Mouse (Mus musculus): ENCODE measurements around the gene Rfc2. TPM values are rescaled to one million over a fixed set of nuclear protein-coding genes. Genes with fewer than 3 reads are reported as not detected.

The Rfc2 gene
- total and polyA plus RNA-seq, 3 experiments: 304 to 424 TPM; not detected in 1

GRCm38 (mm10) chr5:134576517-134577220 lies 4.5 kb upstream of the Rfc2 start:
- no peak for TF ChIP-seq ZMIZ1 (IDR thresholded peaks at IDR 0.05; ENCODE audit: low read depth, low read length)
- TF ChIP-seq USF2 (IDR thresholded peaks at IDR 0.05; ENCODE audit: borderline replicate concordance in 1 of 2, insufficient read depth in 1 of 2, low read depth in 1 of 2, low read length in 2 of 2): no peak
- TF ChIP-seq MAX (IDR thresholded peaks at IDR 0.05; ENCODE audit: low read length): no peak
- TF ChIP-seq SIN3A (IDR thresholded peaks at IDR 0.05; ENCODE audit: low read length): no peak
- TF ChIP-seq CTCF (IDR thresholded peaks at IDR 0.05 in 2 of 3, conservative IDR thresholded peaks at IDR 0.05 in 1 of 3; ENCODE audit: control insufficient read depth in 1 of 3, insufficient read depth in 1 of 3, low read depth in 2 of 3, low read length in 3 of 3, poor library complexity in 1 of 3, severe bottlenecking in 1 of 3): peak; percentile 32 to 63 (median 45)
- peak; percentile 59 for TF ChIP-seq RAD21 (IDR thresholded peaks at IDR 0.05; ENCODE audit: low read depth, low read length)
- no peak for TF ChIP-seq KAT2A (conservative IDR thresholded peaks at IDR 0.05; ENCODE audit: low read depth, low read length)
- TF ChIP-seq MAFK (IDR thresholded peaks at IDR 0.05; ENCODE audit: borderline replicate concordance, low read depth, low read length): no peak
- 0 out of 2 replicates have a peak, but pooled peaks have one; percentile 12 for TF ChIP-seq ZNF384 (IDR thresholded peaks at IDR 0.05; ENCODE audit: low read depth, low read length)
- TF ChIP-seq MXI1 (IDR thresholded peaks at IDR 0.05; ENCODE audit: low read depth, low read length): no peak
- no peak for TF ChIP-seq GATA1 (IDR thresholded peaks at IDR 0.05; ENCODE audit: low read depth, low read length)
- no peak for TF ChIP-seq MEF2A (IDR thresholded peaks at IDR 0.05; ENCODE audit: extremely low read depth, insufficient replicate concordance, low read depth, low read length, poor library complexity, severe bottlenecking)
- TF ChIP-seq TAL1 (IDR thresholded peaks at IDR 0.05; ENCODE audit: low read length): no peak
- TF ChIP-seq ELF1 (IDR thresholded peaks at IDR 0.05; ENCODE audit: low read depth, low read length): no peak
- peak; percentile 53 for TF ChIP-seq SMC3 (IDR thresholded peaks at IDR 0.05; ENCODE audit: low read depth, low read length)
- peak; percentile 33; the same call in 1 of the 2 replicates for TF ChIP-seq ZC3H11A (IDR thresholded peaks at IDR 0.05; ENCODE audit: low read depth, low read length)
- TF ChIP-seq NRF1 (IDR thresholded peaks at IDR 0.05; ENCODE audit: insufficient read depth, low read depth, low read length, poor library complexity, severe bottlenecking): no peak
- no peak for TF ChIP-seq TBP (IDR thresholded peaks at IDR 0.05; ENCODE audit: low read depth, low read length)
- TF ChIP-seq JUND (IDR thresholded peaks at IDR 0.05; ENCODE audit: low read depth, low read length): no peak
- TF ChIP-seq POLR2A (IDR thresholded peaks at IDR 0.05; ENCODE audit: control insufficient read depth in 1 of 2, insufficient read depth in 1 of 2, low read depth in 1 of 2, low read length in 2 of 2, poor library complexity in 1 of 2): no peak
- no peak for TF ChIP-seq POLR2AphosphoS2 (IDR thresholded peaks at IDR 0.05; ENCODE audit: low read length)
- no peak for TF ChIP-seq CHD2 (IDR thresholded peaks at IDR 0.05; ENCODE audit: low read length)
- TF ChIP-seq POLR2AphosphoS5 (IDR thresholded peaks at IDR 0.05; ENCODE audit: borderline replicate concordance, low read depth, low read length): no peak
- TF ChIP-seq E2F4 (IDR thresholded peaks at IDR 0.05; ENCODE audit: borderline replicate concordance, low read depth, low read length): no peak
- TF ChIP-seq ETS1 (IDR thresholded peaks at IDR 0.05; ENCODE audit: low read depth, low read length): no peak
- H3K9me3 ChIP-seq (replicated peaks; ENCODE audit: insufficient read depth, low read length): no peaks in the 10 kb centered on the region
- no peak overlapping the region for H3K4me3 ChIP-seq (ENCODE audit: control insufficient read depth in 1 of 2, insufficient read depth in 1 of 2, low read depth in 2 of 2, low read length in 2 of 2)
- DNase-seq (ENCODE audit: low read depth, low spot score): peak; percentile 62
- peaks cover 0 to 6% of the 10 kb centered on the region in 2 experiments; a peak in 2 of 4 replicates for H3K36me3 ChIP-seq (ENCODE audit: control insufficient read depth in 1 of 2, insufficient read depth in 2 of 2, low read length in 2 of 2)
- H3K27me3 ChIP-seq (ENCODE audit: control insufficient read depth in 1 of 2, insufficient read depth in 2 of 2, low read length in 2 of 2): no peaks in the 10 kb centered on the region
- H3K79me2 ChIP-seq (ENCODE audit: control insufficient read depth, insufficient read depth, low read length, poor library complexity): no peaks in the 10 kb centered on the region
- peaks cover 4 to 17% of the 10 kb centered on the region in 2 experiments for H3K4me1 ChIP-seq (ENCODE audit: control insufficient read depth in 1 of 2, insufficient read depth in 2 of 2, low read length in 2 of 2)
- H3K27ac ChIP-seq (ENCODE audit: control insufficient read depth, low read depth, low read length): no peak overlapping the region
- H3K9ac ChIP-seq (ENCODE audit: control insufficient read depth, low read depth, low read length, poor library complexity, severe bottlenecking): no peak overlapping the region

All from MEL (cell line).